Mouse (Mus musculus) lung, embryonic 15.5 days (tissue): Measurements from ENCODE around the gene D17Wsu92e. TPM values are rescaled to one million over a fixed set of nuclear protein-coding genes. Genes with fewer than 3 reads are reported as not detected.

Experiments
- ATAC-seq: fragments of 200-750 bp; cut with Nextera tagmentation; 2 replicates; pipeline ENCODE4 v1.8.0; 2017; ENCODE audit warnings: moderate number of reproducible peaks, borderline replicate concordance; ENCODE audit not compliant: low FRiP score, low TSS enrichment; ENCODE audit errors: extremely low read depth
- H3K27ac ChIP-seq: fragments of 300-500 bp; sonication (generic); 2 replicates; pipeline ENCODE4 v1.5.1; 2015; ENCODE audit warnings: moderate library complexity, mild to moderate bottlenecking, inconsistent platforms
- H3K27me3 ChIP-seq: fragments of 300-500 bp; sonication (generic); 2 replicates; pipeline ENCODE4 v1.6.1; 2015; ENCODE audit warnings: inconsistent platforms
- H3K36me3 ChIP-seq: fragments of 300-500 bp; sonication (generic); 2 replicates; pipeline ENCODE4 v1.6.1; 2015; ENCODE audit warnings: inconsistent platforms
- H3K4me1 ChIP-seq: fragments of 300-500 bp; sonication (generic); 2 replicates; pipeline ENCODE4 v1.6.1; 2015; ENCODE audit warnings: inconsistent platforms
- H3K4me2 ChIP-seq: fragments of 300-500 bp; sonication (generic); 2 replicates; pipeline ENCODE4 v1.6.1; 2015; ENCODE audit warnings: inconsistent platforms, mild to moderate bottlenecking, moderate library complexity
- H3K4me3 ChIP-seq: fragments of 300-500 bp; sonication (generic); 2 replicates; pipeline ENCODE4 v1.5.1; 2015; ENCODE audit warnings: mild to moderate bottlenecking, inconsistent platforms
- H3K9ac ChIP-seq: fragments of 300-500 bp; sonication (generic); 2 replicates; pipeline ENCODE4 v1.6.1; 2015; ENCODE audit warnings: inconsistent platforms
- H3K9me3 ChIP-seq: fragments of 300-500 bp; sonication (generic); 2 replicates; pipeline ENCODE4 v1.6.1; 2016; ENCODE audit warnings: inconsistent platforms
- WGBS: fragments of 180-500 bp; shearing (Covaris S2); methylation state at CpG from one replicate; pipeline ENCODE4 v1.1.7; 2015; 5-methylcytosine and 5-hydroxymethylcytosine counted together
- polyA plus RNA-seq: library from polyadenylated mRNA; unstranded; fragments of >200 nt; fragmentation: Nextera tagmentation; extraction: Ambion mirVana; gene quantifications from 2 replicates; pipeline ENCODE4 v1.2.1, GENCODE M21; 2015

The D17Wsu92e gene
- polyA plus RNA-seq, 1 experiment from 2014 or later = 16.8 TPM

GRCm38 (mm10) chr17:27799771-27800584 lies 20.5 kb downstream of the D17Wsu92e start:
- Histone ChIP-seq H3K36me3 (no peaks in the 10 kb centered on the region), H3K9ac (no peak overlapping the region), H3K27ac (peak overlapping the region; percentile 91), H3K4me1 (peaks cover 55% of the 10 kb centered on the region), H3K4me2 (peak overlapping the region; percentile 31), H3K4me3 (no peak overlapping the region), H3K27me3 (no peaks in the 10 kb centered on the region), H3K9me3 (no peaks in the 10 kb centered on the region)
- ATAC-seq = no peak; the same call in 1 of the 2 replicates
- WGBS = 21% methylated on average over 16 of the region's 16 CpGs

- Histone ChIP-seq H3K9me3 (no peaks in the 10 kb centered on the region), H3K9ac (no peak overlapping the region), H3K4me2 (peak overlapping the region; percentile 34), H3K4me3 (0 out of 2 replicates have a peak overlapping the region, but pooled peaks have one; percentile 7), H3K36me3 (peaks cover 5% of the 10 kb centered on the region; the same call in 1 of the 2 replicates), H3K27me3 (no peaks in the 10 kb centered on the region), H3K4me1 (peaks cover 47% of the 10 kb centered on the region), H3K27ac (peak overlapping the region; percentile 57)
- 15% methylated on average over 11 of the region's 11 CpGs for WGBS
- ATAC-seq = no peak
Measured at GRCm38 (mm10) chr17:27797341-27797872, 23.0 kb downstream of the D17Wsu92e start.

DNA sequence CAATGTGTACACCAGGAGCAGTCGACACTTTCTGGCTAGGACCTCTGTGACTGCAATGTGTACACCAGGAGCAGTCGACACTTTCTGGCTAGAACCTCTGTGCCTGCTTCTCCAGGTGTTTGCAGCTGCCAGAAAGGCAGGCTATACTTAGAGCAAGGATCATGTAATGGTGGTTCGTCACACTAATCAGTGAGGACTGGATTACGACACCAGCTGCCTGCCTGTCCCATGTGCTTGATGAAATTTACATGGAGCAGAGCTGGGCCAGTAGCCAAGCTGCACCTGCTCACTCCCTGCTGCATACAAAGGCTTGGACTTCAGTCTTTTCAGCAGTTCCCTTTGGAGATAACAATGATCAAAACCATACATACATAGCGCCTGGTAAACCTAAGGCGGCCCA lies 23.7 kb downstream of the D17Wsu92e start:
- H3K27me3 ChIP-seq = no peaks in the 10 kb centered on the region
- H3K4me1 ChIP-seq = peaks cover 47% of the 10 kb centered on the region
- 54% methylated on average over 6 of the region's 6 CpGs for WGBS
- H3K4me3 ChIP-seq = no peak overlapping the region
- H3K27ac ChIP-seq = peak overlapping the region; percentile 57
- 0 out of 2 replicates have a peak, but pooled peaks have one; percentile 16 for ATAC-seq
- H3K9me3 ChIP-seq = no peaks in the 10 kb centered on the region
- H3K4me2 ChIP-seq = peak overlapping the region; percentile 34
- no peak overlapping the region for H3K9ac ChIP-seq
- peaks cover 5% of the 10 kb centered on the region; the same call in 1 of the 2 replicates for H3K36me3 ChIP-seq

DNA sequence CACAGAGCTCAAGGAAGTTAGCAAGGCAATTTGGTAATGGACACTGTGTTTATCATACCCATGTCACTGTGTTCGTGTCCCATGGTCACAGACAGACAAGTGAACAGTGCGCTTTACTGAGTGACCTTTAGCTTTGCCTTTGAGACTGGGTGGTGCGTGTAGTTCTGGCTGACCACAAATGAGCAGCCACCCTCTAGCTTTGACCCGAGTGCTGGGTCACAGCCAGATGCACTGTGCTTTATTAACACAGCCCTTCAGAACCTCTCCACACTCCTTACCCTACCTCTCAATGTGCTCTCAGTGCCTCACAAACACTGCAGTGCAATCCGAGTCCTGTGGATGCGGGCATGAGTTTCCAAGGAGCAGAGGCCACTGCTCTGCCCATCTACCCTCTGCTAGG lies 27.3 kb downstream of the D17Wsu92e start:
- peaks cover 24% of the 10 kb centered on the region for H3K4me1 ChIP-seq
- no peaks in the 10 kb centered on the region for H3K9me3 ChIP-seq
- no peak overlapping the region for H3K27ac ChIP-seq
- peaks cover 5% of the 10 kb centered on the region; the same call in 1 of the 2 replicates for H3K36me3 ChIP-seq
- ATAC-seq = no peak
- H3K4me2 ChIP-seq = no peak overlapping the region
- H3K9ac ChIP-seq = no peak overlapping the region
- 49% methylated on average over 6 of the region's 6 CpGs for WGBS
- H3K27me3 ChIP-seq = no peaks in the 10 kb centered on the region
- no peak overlapping the region for H3K4me3 ChIP-seq

GRCm38 (mm10) chr17:27792516-27792915 lies 27.9 kb downstream of the D17Wsu92e start:
- H3K4me1 ChIP-seq = peaks cover 18% of the 10 kb centered on the region
- peaks cover 5% of the 10 kb centered on the region; the same call in 1 of the 2 replicates for H3K36me3 ChIP-seq
- ATAC-seq = no peak
- 52% methylated on average over 4 of the region's 4 CpGs for WGBS
- H3K27me3 ChIP-seq = no peaks in the 10 kb centered on the region
- no peaks in the 10 kb centered on the region for H3K9me3 ChIP-seq
- no peak overlapping the region for H3K9ac ChIP-seq
- H3K4me2 ChIP-seq = no peak overlapping the region
- no peak overlapping the region for H3K27ac ChIP-seq
- no peak overlapping the region for H3K4me3 ChIP-seq

GRCm38 (mm10) chr17:27791556-27791955 lies 28.9 kb downstream of the D17Wsu92e start:
- H3K27ac ChIP-seq = no peak overlapping the region
- H3K9me3 ChIP-seq = no peaks in the 10 kb centered on the region
- no peak overlapping the region for H3K9ac ChIP-seq
- peaks cover 8% of the 10 kb centered on the region for H3K4me1 ChIP-seq
- ATAC-seq = no peak
- 76% methylated on average over 2 of the region's 2 CpGs for WGBS
- H3K4me2 ChIP-seq = no peak overlapping the region
- no peaks in the 10 kb centered on the region for H3K27me3 ChIP-seq
- no peak overlapping the region for H3K4me3 ChIP-seq
- peaks cover 5% of the 10 kb centered on the region; the same call in 1 of the 2 replicates for H3K36me3 ChIP-seq

- no peak overlapping the region for H3K4me3 ChIP-seq
Measured at GRCm38 (mm10) chr17:27790976-27791375, 29.5 kb downstream of the D17Wsu92e start.

GRCm38 (mm10) chr17:27790015-27790414 lies 30.4 kb downstream of the D17Wsu92e start:
- Histone ChIP-seq H3K36me3 (peaks cover 14% of the 10 kb centered on the region), H3K9ac (no peak overlapping the region), H3K9me3 (no peaks in the 10 kb centered on the region), H3K27ac (no peak overlapping the region), H3K27me3 (no peaks in the 10 kb centered on the region), H3K4me2 (no peak overlapping the region), H3K4me1 (0 out of 2 replicates have a peak, but pooled peaks cover 5% of the 10 kb centered on the region), H3K4me3 (no peak overlapping the region)
- no peak for ATAC-seq
- WGBS = 86% methylated on average over 5 of the region's 5 CpGs

More at GRCm38 (mm10) chr17:27790976-27791375, 29.5 kb downstream of the D17Wsu92e start:
- H3K4me2 ChIP-seq = no peak overlapping the region
- no peaks in the 10 kb centered on the region for H3K27me3 ChIP-seq
- peaks cover 6% of the 10 kb centered on the region for H3K36me3 ChIP-seq
- WGBS = 83% methylated on average over 2 of the region's 2 CpGs
- no peak for ATAC-seq
- H3K9me3 ChIP-seq = no peaks in the 10 kb centered on the region
- no peak overlapping the region for H3K9ac ChIP-seq
- H3K27ac ChIP-seq = no peak overlapping the region
- 0 out of 2 replicates have a peak, but pooled peaks cover 5% of the 10 kb centered on the region for H3K4me1 ChIP-seq

DNA sequence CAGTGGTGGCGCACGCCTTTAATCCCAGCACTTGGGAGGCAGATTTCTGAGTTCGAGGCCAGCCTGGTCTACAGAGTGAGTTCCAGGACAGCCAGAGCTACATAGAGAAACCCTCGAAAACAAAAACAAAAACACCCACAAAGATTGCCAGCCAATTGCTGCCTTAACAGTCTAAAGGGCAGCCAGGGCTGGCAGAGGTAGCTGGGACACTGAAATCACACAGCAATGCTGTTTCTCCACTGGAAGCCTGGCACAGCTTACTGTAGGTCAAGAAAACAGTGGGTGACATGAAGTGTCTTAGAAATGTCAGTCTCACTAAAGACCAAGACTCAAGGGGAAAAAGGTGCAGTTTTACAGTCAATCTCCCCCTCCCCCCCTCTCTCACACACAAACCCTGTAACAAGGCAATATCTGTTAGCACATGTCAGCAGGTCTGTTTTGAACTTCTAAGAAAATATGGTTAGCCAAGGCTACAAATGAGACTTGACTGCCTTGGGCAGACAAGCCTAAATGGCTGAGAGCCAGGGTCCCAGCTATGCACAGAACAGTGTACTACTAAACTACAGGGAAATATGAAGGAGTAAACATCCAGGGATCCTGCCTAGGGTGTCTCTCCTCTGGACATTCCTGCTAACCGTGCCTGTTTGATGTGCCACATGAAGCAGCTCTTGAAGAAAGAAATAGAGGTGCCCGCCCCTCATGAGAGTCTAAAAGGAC lies 31.8 kb downstream of the D17Wsu92e start:
- Histone ChIP-seq H3K9me3 (no peaks in the 10 kb centered on the region), H3K9ac (no peak overlapping the region), H3K4me2 (no peak overlapping the region), H3K4me3 (no peak overlapping the region), H3K27ac (no peak overlapping the region), H3K27me3 (no peaks in the 10 kb centered on the region), H3K36me3 (peaks cover 21% of the 10 kb centered on the region), H3K4me1 (0 out of 2 replicates have a peak, but pooled peaks cover 5% of the 10 kb centered on the region)
- ATAC-seq = no peak
- 91% methylated on average over 6 of the region's 6 CpGs for WGBS

GRCm38 (mm10) chr17:27783567-27783966 lies 36.9 kb downstream of the D17Wsu92e start:
- no peak overlapping the region for H3K27ac ChIP-seq
- no peak overlapping the region for H3K4me3 ChIP-seq
- H3K9ac ChIP-seq = no peak overlapping the region
- H3K36me3 ChIP-seq = peaks cover 19% of the 10 kb centered on the region
- 80% methylated on average over 4 of the region's 4 CpGs for whole genome bisulfite sequencing
- ATAC-seq = no peak
- H3K27me3 ChIP-seq = no peaks in the 10 kb centered on the region
- no peaks in the 10 kb centered on the region for H3K4me1 ChIP-seq
- H3K4me2 ChIP-seq = no peak overlapping the region
- H3K9me3 ChIP-seq = no peaks in the 10 kb centered on the region

- H3K36me3 ChIP-seq = peaks cover 19% of the 10 kb centered on the region
- H3K4me1 ChIP-seq = no peaks in the 10 kb centered on the region
- no peaks in the 10 kb centered on the region for H3K27me3 ChIP-seq
- no peak overlapping the region for H3K27ac ChIP-seq
- no peak overlapping the region for H3K9ac ChIP-seq
- WGBS = 68% methylated on average over 5 of the region's 5 CpGs
- no peak overlapping the region for H3K4me2 ChIP-seq
- no peak for ATAC-seq
- no peaks in the 10 kb centered on the region for H3K9me3 ChIP-seq
- H3K4me3 ChIP-seq = no peak overlapping the region
Measured at GRCm38 (mm10) chr17:27781059-27781687, 39.3 kb downstream of the D17Wsu92e start.
